Mouse (Mus musculus): ENCODE measurements around the gene Tmco4. TPM values are rescaled to one million over a fixed set of nuclear protein-coding genes. Genes with fewer than 3 reads are reported as not detected.

Gene Tmco4
- total RNA-seq (2014; rRNA removed) (1.9 and 2.9 TPM in 2 replicates), polyA plus RNA-seq (2015; fragmentation: Nextera tagmentation; extraction: Ambion mirVana) (1.1 and 1.3 TPM in 2 replicates)

- DNase-seq (ENCODE audit: low spot score) = no peak
- H3K9ac ChIP-seq (replicated peaks; ENCODE audit: low read length, poor library complexity, severe bottlenecking) = peak within 1 kb of the TSS; percentile 45
- peak; percentile 62 for ATAC-seq (ENCODE audit: low FRiP score)
Observed at GRCm38 (mm10) chr4:138972827-138973718, at the start of gene Tmco4. Tmco4 (plus strand) TSS chr4:138972888.

GRCm38 (mm10) chr4:138925561-138925960 lies 47.1 kb upstream of the Tmco4 start:
- H3K27me3 ChIP-seq (ENCODE audit: insufficient read depth, low read length) = no peaks in the 10 kb centered on the region
- H3K9me3 ChIP-seq (ENCODE audit: low read length) = no peaks in the 10 kb centered on the region
- H3K4me1 ChIP-seq (ENCODE audit: insufficient read depth, low read length) = 0 out of 2 replicates have a peak, but pooled peaks cover 3% of the 10 kb centered on the region
- ATAC-seq (ENCODE audit: low FRiP score) (no peak), DNase-seq (ENCODE audit: low spot score) (no peak)
- no peak for TF ChIP-seq CTCF (IDR thresholded peaks at IDR 0.05)
- H3K9ac ChIP-seq (replicated peaks; ENCODE audit: low read length, poor library complexity, severe bottlenecking) = no peak overlapping the region
- H3K4me3 ChIP-seq (ENCODE audit: low read depth, low read length) = no peak overlapping the region
- no peak overlapping the region for H3K27ac ChIP-seq (ENCODE audit: low read depth, low read length)
- no peak overlapping the region for H3K4me2 ChIP-seq (ENCODE audit: low read depth, low read length, poor library complexity, severe bottlenecking)
- 51% methylated on average over 2 of the region's 2 CpGs for WGBS
- no peaks in the 10 kb centered on the region for H3K36me3 ChIP-seq (ENCODE audit: insufficient read depth, low read length)

More at GRCm38 (mm10) chr4:138972827-138973718, at the start of gene Tmco4:
- Histone ChIP-seq H3K9me3 (ENCODE audit: low read length) (no peaks in the 10 kb centered on the region), H3K4me1 (ENCODE audit: insufficient read depth, low read length) (peaks cover 13% of the 10 kb centered on the region), H3K27me3 (ENCODE audit: insufficient read depth, low read length) (peaks cover 3% of the 10 kb centered on the region; the same call in 1 of the 2 replicates), H3K27ac (ENCODE audit: low read depth, low read length) (no peak within 1 kb of the TSS), H3K36me3 (ENCODE audit: insufficient read depth, low read length) (no peaks in the 10 kb centered on the region), H3K4me3 (ENCODE audit: low read depth, low read length) (peak within 1 kb of the TSS; percentile 36), H3K4me2 (ENCODE audit: low read depth, low read length, poor library complexity, severe bottlenecking) (peak within 1 kb of the TSS; percentile 74)
- 4% methylated on average over 57 of the region's 60 CpGs for WGBS
- no peak for TF ChIP-seq CTCF (IDR thresholded peaks at IDR 0.05)

- ATAC-seq (ENCODE audit: low FRiP score) (no peak), DNase-seq (ENCODE audit: low spot score) (no peak)
- Histone ChIP-seq H3K27me3 (ENCODE audit: insufficient read depth, low read length) (no peaks in the 10 kb centered on the region), H3K27ac (ENCODE audit: low read depth, low read length) (no peak overlapping the region), H3K4me3 (ENCODE audit: low read depth, low read length) (no peak overlapping the region), H3K4me1 (ENCODE audit: insufficient read depth, low read length) (no peaks in the 10 kb centered on the region), H3K4me2 (ENCODE audit: low read depth, low read length, poor library complexity, severe bottlenecking) (no peak overlapping the region), H3K36me3 (ENCODE audit: insufficient read depth, low read length) (no peaks in the 10 kb centered on the region), H3K9me3 (ENCODE audit: low read length) (no peaks in the 10 kb centered on the region), H3K9ac (replicated peaks; ENCODE audit: low read length, poor library complexity, severe bottlenecking) (no peak overlapping the region)
- no peak for TF ChIP-seq CTCF (IDR thresholded peaks at IDR 0.05)
- WGBS = 88% methylated on average over 3 of the region's 3 CpGs
Observed at GRCm38 (mm10) chr4:138933862-138934261, 38.8 kb upstream of the Tmco4 start.

GRCm38 (mm10) chr4:138934456-138935145 lies 38.1 kb upstream of the Tmco4 start:
- no peaks in the 10 kb centered on the region for H3K4me1 ChIP-seq (ENCODE audit: insufficient read depth, low read length)
- H3K4me2 ChIP-seq (ENCODE audit: low read depth, low read length, poor library complexity, severe bottlenecking) = no peak overlapping the region
- no peak overlapping the region for H3K27ac ChIP-seq (ENCODE audit: low read depth, low read length)
- no peak for TF ChIP-seq CTCF (IDR thresholded peaks at IDR 0.05)
- no peak overlapping the region for H3K4me3 ChIP-seq (ENCODE audit: low read depth, low read length)
- no peaks in the 10 kb centered on the region for H3K36me3 ChIP-seq (ENCODE audit: insufficient read depth, low read length)
- no peaks in the 10 kb centered on the region for H3K27me3 ChIP-seq (ENCODE audit: insufficient read depth, low read length)
- no peak overlapping the region for H3K9ac ChIP-seq (replicated peaks; ENCODE audit: low read length, poor library complexity, severe bottlenecking)
- ATAC-seq (ENCODE audit: low FRiP score) (no peak), DNase-seq (ENCODE audit: low spot score) (no peak)
- H3K9me3 ChIP-seq (ENCODE audit: low read length) = no peaks in the 10 kb centered on the region
- whole genome bisulfite sequencing = 86% methylated on average over 11 of the region's 11 CpGs

GRCm38 (mm10) chr4:138938495-138939269 lies 34.0 kb upstream of the Tmco4 start:
- WGBS = 79% methylated on average over 10 of the region's 10 CpGs
- Histone ChIP-seq H3K4me2 (ENCODE audit: low read depth, low read length, poor library complexity, severe bottlenecking) (no peak overlapping the region), H3K9me3 (ENCODE audit: low read length) (no peaks in the 10 kb centered on the region), H3K4me1 (ENCODE audit: insufficient read depth, low read length) (no peaks in the 10 kb centered on the region), H3K36me3 (ENCODE audit: insufficient read depth, low read length) (no peaks in the 10 kb centered on the region), H3K9ac (replicated peaks; ENCODE audit: low read length, poor library complexity, severe bottlenecking) (no peak overlapping the region), H3K27ac (ENCODE audit: low read depth, low read length) (no peak overlapping the region), H3K27me3 (ENCODE audit: insufficient read depth, low read length) (no peaks in the 10 kb centered on the region), H3K4me3 (ENCODE audit: low read depth, low read length) (no peak overlapping the region)
- no peak for ATAC-seq (ENCODE audit: low FRiP score)
- TF ChIP-seq CTCF (IDR thresholded peaks at IDR 0.05) = no peak
- no peak for DNase-seq (ENCODE audit: low spot score)

Measured in midbrain, postnatal 0 days (tissue).